Comparison of ENCODE assay signal across 7 mouse cellular contexts in the genomic region with DNA sequence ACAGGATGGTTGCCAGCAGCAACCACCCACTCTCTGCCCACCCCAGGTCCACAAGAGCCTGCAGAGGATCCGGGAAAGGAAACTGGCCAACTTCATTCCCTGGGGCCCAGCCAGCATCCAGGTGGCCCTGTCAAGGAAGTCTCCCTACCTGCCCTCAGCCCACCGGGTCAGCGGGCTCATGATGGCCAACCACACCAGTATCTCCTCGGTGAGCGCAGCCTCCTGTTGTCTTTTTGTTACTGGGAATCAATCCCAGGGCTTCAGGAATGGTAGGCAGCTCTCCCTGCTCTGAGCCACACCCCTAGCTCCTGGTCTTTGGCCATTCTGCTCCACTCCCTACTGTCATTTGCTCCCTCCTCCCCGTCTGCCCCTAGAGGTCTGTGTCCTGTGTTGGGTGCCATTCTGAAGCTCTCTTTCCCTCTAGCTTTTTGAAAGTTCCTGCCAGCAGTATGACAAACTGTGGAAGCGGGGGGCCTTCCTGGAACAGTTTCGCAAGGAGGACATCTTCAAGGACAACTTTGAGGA. TPM values are rescaled to one million over a fixed set of nuclear protein-coding genes. Genes with fewer than 3 reads are reported as not detected.
"Had no signal": no experiment of that assay in that cellular context is flagged by ENCODE, and none has a peak within 500 bp of the region (broad histone marks: within the 10 kb centered on the region; RNA-seq: fewer than 3 reads in every experiment).

No protein-coding gene starts in this region.

RNA-seq across cellular contexts. Expression of a gene that starts 14.2 kb away (rescaled TPM):
- polyA plus RNA-seq: limb, embryonic 10.5 days; limb, embryonic 12.5 days; liver, embryonic 13.5 days; liver, embryonic 14.5 days; macrophage; midbrain, embryonic 11.5 days; midbrain, embryonic 14.5 days had no signal
